Mouse (Mus musculus) monocyte, adult 5-6 weeks (primary cell): ENCODE data around the gene Ighmbp2. TPM values are rescaled to one million over a fixed set of nuclear protein-coding genes. Genes with fewer than 3 reads are reported as not detected.
"Not testable (repeated sequence)": the region's sequence is repeated elsewhere in the genome, so short reads cannot be mapped to it uniquely, and the experiment has no call there.

ENCODE experiments used
- ATAC-seq: fragments of 153-309, 156-312 bp; replicated peaks from 2 replicates; pipeline ENCODE4 v1.8.0; 2017; ENCODE audit warnings: mild to moderate bottlenecking; ENCODE audit not compliant: low TSS enrichment, insufficient number of reproducible peaks, severe bottlenecking, poor library complexity, low FRiP score
- total RNA-seq: library from RNA; stranded (forward); fragments of 200-1000, 200-491, 200-594 nt; gene quantifications from 3 replicates; pipeline ENCODE4 v1.2.3, GENCODE M21; 2017

Ighmbp2 gene
- total RNA-seq, 1 experiment from 2014 or later = 5.0 TPM

DNA sequence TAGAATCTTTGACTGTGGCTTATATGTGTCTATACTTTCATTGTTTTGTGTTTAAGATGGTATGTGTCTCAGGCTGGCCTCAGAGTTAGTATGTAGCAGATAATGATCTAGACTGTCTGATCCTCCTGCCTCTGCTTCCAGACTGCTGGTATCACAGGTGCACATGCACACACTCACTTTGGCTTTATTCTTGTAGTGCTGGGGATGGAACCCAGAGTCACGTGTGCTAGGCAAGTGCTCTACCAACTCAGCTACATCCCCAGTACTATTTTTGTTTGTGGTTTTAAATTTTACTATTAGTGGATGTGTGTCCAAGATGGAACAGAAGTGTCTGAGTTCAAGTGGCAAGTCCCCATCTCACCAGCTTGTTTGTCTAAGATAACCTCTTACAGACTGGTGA lies 10.2 kb upstream of the Ighmbp2 start:
- no peak for ATAC-seq

DNA sequence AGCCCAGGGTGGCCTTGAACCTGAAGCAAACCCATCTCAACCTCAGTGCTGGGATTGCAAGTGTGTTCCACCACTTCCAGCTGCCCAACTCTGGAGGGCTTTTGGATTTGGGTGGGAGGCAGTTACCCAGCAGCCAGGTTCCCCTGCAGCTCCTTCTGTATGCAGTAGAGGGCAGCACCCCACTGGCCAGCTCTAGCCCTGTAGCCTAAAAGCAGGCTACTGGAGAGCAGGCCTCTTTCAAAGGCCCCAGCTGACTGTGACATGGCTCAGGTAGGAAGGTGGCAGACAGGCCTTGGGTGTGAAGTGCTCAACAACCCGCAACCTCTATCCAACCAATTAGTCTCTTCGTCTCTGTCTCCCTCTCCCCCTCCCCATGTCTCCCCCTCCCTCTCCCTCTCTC lies 9.2 kb upstream of the Ighmbp2 start:
- ATAC-seq = peak; percentile 69

DNA sequence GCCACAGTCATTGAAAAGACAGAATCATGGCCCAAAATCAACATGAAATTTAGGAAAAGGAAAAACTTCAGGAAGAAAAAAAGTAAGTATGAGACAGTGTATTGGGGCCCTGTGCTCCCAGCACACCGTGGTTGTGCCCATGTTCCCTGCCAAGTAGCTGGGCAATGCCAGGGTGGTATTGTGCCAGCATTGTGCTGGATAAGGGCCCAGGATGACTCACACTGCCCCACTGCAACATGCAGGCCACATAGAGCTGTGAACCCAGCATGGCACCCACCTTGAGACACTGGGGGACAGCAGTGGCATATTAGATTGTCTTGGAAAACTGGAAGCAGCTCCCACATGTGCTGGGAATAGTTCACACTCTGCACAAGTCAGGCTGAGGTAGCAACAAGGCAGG lies 6.2 kb upstream of the Ighmbp2 start:
- no peak for ATAC-seq

DNA sequence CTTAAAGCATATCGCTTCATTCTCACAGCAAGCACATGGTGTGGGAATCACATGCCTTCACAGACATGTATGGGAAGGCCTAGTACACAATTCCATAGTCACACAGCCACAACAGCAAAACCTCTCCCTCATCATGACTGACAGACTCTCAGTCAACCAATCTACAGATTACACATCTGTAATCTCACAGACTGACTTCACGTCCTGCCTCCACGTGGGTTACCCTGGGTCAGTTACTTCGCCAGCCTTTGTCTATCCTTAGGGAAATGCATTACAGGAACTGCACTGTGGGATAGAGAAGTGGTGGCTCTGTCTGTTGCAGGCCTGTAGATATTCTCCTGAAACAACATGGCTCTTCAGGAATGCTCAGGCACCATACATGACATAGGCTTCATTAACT lies 931 bp downstream of the Ighmbp2 start:
- no peak for ATAC-seq

DNA sequence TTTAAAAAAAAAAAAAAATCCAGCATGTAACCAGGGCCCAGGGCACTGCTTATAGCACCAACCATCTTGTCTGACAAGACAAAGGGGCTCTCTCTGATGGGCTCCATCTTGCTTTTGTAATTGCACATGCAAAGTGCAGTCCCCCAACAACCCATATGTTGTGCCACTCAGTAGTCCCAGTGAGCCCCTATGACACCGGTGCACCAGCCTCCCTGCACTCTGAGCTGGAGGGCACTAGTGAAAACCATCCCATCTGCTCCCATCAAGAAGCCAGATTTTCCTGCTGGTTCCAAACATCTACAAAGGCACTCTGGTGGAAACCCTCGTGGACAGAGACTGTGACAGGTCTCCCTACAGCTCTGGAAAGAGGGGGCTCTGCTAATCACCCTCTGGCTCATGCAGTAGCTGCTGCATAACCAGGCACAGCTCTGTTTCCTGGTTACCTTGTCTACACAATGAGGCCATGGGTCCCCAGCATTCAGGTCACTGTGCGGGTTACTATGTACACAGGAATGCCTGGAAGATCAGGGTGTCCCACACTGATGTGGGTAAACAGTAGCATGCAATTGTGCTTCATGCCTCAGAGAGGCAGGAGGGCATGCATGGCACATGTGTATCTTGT lies 7.0 kb downstream of the Ighmbp2 start:
- ATAC-seq = no peak

DNA sequence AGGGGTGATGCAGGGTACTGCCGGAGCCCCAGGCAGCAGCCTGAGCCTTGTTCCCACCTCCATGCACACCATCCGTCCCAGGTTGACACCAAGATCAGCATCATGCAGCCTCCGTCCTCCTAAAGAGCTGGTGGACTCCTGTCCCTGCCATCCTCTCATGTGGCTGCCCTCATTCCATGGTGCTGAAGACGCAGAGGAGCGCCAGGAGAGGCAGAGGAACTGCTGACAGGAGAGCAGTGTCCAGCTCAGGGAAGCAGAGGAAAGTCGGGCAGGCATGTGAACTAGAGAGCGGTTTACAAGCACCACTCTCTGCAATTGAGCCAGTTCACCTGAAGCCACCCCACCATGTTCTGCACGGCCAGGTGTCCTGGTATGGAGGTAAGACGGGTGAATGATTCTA lies 9.5 kb downstream of the Ighmbp2 start:
- ATAC-seq = no peak

DNA sequence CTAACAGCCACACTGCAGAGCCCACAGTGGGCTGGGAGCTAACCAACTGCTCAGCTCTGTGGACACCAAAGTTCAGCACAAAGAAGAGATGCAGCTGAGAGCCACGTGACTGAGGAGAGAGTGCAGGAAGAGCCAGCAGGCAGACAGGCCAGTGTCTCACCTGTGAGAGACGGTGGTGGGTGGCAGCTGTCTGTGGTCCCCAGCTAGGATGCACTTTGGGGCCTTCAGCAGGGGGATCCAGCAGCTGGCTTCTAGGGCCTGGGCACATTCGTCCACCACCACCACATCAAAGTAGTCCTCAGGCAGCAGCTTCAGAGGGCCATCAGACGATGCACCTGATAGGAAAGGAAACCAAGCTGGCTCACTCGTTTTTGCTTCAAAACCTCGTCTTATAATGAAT lies 11.5 kb downstream of the Ighmbp2 start:
- no peak for ATAC-seq

DNA sequence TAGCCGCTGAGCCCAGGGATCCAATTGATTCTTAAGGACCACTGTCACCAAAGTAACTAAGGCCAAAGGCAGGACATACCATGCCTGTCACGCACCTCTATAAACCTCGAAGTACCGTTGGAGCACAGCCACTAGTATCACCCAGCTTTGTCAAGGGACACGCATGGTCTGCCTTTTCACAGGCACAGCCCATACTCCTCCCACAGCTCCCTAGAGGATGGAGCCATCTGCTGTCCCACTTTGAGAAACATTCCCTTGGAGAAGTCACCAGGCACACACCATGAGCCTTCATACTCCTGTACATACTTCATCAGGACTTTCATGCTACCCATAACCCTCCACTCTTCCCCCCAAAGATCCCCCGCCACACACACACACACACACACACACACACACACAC lies 13.0 kb downstream of the Ighmbp2 start:
- ATAC-seq = no peak

DNA sequence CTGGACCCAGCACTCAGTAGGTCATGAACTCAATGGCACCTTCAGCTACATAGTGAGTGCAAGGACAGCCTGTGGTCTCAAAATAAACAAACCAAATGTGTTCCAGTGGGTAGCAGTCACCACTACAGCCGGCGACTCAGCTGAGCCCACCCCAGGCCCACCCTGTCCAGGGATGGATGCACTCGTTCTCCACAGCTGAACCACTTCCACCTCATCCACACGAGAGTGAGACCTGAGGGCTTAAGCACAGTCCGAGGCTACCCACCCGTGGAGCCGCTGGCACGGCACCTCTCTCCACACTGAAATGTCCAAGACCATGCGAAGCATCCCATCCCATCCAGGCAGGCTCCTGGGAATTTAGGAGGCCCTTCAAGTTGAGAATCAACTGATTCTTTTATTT lies 13.5 kb downstream of the Ighmbp2 start:
- ATAC-seq = no peak

DNA sequence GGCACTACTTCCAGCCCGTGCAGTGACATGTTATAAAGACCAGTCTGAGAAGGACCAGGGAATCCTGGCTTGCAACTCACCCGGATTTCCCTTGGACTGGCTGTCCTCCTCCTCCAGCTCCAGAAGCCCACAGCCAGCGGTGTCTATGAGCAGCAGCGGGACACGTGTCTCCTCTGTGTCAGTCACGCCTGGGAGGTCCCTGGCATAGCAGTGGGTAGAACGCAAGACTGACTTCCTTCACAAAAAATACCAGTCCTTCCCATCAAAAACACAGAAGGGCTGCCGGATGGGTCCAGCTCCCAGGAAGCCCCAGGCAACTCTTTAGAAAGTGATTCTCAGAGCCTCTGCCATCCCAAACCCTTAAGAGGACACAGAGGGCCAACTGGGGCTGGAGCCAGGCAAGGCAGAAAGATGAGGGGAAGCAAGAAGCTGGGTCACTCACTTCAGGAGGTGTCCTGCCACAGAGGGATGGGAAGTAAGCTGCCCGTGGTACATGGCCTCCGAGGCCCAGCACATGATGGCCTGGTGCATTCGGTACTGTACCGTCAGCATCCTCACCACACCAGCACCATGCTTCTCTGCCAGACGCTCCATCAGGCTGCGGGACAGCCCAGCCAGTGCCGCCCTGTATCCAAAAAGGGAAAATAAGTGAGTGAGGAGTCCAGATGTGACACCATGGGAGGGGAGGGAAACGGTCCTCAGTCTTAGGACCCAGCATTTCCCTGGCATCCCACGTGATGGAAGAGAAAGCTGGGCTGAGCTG lies 14.4 kb downstream of the Ighmbp2 start:
- ATAC-seq = no peak

DNA sequence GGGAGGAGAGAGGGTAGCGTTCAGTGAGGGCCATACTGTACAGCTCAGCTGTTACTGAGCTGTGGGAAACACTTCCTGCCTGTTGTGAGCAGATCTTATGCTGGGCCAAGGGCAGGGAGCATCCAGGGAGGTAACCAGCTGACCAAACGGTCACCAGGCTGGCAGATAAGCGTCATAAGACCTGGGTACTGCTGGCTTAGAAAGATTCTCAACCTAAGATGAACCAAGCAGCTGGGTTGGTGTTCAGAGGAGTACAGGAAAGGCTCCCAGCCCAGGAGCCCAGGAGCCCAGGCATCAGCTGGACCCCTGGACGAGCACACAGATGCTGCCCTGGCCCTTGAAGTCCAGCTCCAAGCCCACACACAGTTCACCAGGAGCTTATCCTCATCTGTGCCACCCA lies 15.5 kb downstream of the Ighmbp2 start:
- ATAC-seq = no peak

DNA sequence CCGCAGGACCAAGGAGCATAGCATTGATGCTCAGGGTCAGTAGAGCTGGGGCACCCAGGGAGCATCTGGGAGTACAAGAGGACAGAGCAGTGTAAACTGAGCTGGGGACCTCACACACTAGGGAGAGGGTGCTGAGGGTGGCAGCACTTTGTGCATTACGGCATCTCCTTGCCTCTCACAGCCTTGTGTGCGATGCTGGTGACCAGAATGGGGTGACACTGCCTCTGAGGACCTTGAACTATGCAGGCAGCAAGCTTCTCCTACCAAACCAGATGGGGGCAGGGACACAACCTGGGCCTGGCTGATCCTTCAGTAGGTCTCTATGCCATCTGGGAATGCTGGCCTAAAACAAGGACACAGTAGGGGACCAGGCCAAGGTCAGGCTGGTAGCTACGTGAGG lies 16.1 kb downstream of the Ighmbp2 start:
- ATAC-seq = no peak

DNA sequence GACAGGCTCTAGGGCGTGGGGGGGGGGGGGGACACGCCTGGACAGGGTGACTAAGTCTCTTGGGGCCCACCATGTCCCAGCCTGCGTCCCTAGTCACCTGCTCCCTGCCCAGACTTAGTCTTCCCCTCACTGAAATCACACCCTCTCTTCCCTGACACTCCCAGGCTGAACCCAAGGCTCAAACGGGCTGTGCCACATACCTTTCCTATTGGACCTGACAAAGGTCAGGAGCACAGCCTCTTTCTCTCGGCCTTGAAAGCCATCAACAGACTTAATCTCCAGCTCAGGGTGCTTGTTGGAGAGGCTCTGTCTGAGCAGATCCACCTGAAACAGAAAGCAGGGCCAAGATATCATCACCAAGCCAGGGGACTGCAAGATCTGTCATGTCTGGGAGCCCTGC lies 16.7 kb downstream of the Ighmbp2 start:
- ATAC-seq = no peak

DNA sequence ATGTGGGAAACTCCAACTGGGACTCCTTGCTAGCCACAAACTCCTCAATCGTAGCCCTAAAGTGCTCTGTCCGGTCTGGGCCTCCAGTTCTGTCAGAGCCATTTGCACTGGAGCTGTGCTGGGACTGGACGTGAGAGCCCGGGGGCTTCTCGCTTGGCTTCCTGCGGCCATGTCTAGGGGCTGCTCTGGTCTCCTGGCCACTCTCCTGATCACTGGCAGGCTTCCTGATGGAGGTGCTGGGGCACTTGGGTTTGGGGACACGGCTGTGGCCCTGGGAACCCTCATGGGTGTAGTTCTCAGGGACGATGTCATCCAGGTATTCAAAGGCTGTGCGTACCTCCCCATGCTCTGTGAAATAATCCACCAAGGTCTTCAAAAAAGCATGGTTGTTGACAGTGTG lies 17.6 kb downstream of the Ighmbp2 start:
- ATAC-seq = no peak

DNA sequence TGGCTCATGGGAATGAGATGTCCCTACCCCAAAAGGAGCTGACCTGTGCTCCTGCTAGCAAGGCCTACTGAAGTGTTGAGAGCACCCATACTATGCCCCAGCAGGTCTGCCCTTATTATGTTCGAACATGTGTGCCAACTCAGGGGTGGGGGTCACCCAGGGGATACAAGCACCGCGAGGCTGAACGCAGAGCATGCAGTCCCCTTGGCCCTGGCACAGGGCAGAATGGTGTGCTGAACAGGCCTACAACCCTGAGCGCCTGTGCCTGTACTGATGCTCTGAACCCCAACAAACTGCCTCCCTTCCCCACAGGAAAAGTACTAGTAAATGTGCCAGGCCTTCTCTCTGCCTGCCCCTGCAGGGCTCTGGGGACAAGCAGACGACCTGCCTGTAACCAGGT lies 18.5 kb downstream of the Ighmbp2 start:
- no peak for ATAC-seq

DNA sequence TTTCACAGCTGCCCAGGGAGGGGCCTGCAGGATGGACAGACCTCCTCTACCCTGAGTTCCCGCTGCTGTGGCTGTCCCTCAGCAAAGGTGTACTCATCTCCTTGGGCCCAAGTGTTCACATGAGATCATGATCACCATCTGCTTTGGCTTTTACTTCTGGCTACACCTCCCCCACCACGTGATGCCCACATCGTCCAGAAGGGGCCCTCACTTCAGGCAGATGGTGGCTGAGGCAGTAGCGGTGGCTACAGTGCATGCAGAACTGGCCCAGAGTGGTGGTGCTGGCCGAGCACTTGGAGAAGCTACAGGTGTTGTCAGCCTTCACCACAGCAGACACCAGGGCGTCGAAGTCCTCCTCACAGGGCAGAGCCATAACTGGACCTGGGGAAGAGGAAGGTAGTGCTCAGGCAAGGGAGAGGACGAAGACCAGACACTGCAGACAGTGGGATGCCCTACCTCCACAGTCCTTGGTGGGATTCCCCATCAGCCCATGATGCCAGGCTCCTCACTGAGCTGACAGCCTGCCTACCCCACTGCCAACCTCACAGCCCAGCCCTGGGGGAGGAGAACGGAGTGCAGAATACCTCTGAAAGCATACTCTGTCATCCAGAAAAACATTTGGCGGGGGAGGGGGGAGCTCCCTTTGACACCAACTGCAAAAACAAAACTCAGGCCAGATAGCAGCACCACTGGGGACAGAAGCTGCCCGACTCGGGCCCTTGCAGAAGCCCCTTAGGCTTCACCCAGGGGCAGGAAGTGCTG lies 20.9 kb downstream of the Ighmbp2 start:
- no peak for ATAC-seq

DNA sequence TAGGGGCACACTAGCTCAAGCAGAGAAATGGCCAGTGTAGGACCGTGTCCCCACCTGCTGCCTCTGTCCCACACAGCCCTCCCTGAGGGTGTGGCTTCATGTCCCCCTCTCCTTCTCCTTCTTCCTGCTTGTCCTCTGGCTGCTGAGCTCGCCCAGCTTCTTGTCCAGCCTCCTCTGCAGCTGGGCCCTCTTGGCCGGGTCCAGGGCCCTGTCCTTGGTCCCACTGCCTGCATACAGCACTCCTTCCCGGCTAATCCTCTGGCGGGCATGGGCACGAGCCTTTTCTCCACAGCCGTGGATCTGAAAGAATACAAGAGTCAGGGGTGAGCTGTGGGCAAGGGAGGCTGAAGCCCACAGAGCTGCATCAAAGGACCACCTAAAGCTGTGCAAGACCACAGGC lies 21.5 kb downstream of the Ighmbp2 start:
- 0 out of 2 replicates have a peak, but pooled peaks have one; percentile 16 for ATAC-seq

DNA sequence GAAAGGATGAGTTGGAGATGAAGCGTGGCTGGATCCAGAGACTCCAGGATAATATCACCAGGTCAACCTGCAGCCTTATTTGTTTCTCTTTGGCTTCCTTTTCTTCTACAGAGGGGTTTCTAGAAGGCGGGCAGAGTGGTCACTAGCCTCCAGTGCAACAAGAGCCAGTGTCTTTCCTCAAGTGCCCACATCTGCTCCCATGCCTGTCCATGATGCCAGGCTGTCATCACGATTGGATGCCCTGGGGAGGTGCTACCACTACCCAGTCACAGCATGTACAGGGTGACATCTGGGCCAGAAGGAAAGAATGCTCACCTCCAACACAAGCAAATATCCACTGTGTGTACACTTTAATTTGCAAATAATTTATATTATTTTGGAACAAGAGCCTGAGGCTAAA lies 22.2 kb downstream of the Ighmbp2 start:
- ATAC-seq = no peak

DNA sequence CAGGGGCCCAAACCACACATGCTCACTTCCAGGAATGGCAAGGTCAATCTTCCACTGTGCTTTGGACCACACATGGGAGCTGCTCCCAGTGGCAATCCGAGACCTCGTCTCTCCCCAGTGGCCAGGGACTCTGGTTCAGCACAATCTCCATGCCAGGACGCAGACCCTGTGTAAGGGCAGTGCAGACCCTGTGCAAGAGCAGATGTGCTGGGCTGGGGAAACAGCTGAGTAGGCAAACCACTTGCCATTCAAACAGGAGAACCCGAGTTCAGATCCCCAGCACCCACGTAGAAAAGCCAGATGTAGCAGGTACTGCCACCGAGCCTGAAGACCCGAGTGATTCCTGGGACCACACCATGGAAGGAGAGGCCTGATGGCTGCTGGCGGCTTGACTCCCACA lies 22.8 kb downstream of the Ighmbp2 start:
- no peak; the same call in 1 of the 2 replicates for ATAC-seq

DNA sequence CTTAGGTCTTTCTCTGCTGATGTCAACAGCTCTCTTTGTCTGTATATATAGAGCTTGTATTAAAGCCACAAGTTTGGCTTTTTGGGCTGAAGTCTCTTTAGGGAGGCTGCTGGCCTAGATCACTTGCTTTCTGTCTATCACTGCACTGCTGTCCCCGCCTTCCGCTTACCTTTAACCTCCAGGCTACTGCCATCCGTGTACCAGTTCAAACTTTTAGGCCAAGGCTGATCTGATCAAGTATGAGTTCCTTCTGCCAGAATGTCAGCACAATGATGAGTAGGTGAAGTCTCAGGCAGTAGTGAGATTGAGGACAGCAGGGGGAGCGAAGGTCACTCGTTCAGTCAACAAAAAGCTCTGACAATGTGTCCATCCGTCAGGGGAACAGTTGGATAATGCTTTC lies 57.6 kb downstream of the Ighmbp2 start:
- not testable (repeated sequence) for ATAC-seq
